Mouse (Mus musculus): ENCODE measurements around the gene Nsun2. TPM values are rescaled to one million over a fixed set of nuclear protein-coding genes. Genes with fewer than 3 reads are reported as not detected.

Nsun2 gene
- polyA plus RNA-seq, 1 experiment from 2014 or later = 159 TPM

GRCm38 (mm10) chr13:69672565-69672964 lies 139.0 kb downstream of the Nsun2 start:
- no peaks in the 10 kb centered on the region for H3K9me3 ChIP-seq (replicated peaks; ENCODE audit: control insufficient read depth, low read length)
- WGBS = 87% methylated on average over 10 of the region's 10 CpGs
- H3K4me1 ChIP-seq (ENCODE audit: control insufficient read depth, insufficient read depth, low read length) = no peaks in the 10 kb centered on the region
- ATAC-seq (replicated peaks; ENCODE audit: insufficient number of reproducible peaks, low FRiP score, low TSS enrichment, low read depth) (no peak), DNase-seq (ENCODE audit: low spot score) (no peak)
- no peaks in the 10 kb centered on the region for H3K27me3 ChIP-seq (ENCODE audit: control insufficient read depth, insufficient read depth, low read length)
- H3K36me3 ChIP-seq (replicated peaks; ENCODE audit: control insufficient read depth, insufficient read depth, low read depth, low read length) = no peaks in the 10 kb centered on the region
- no peak overlapping the region for H3K27ac ChIP-seq (replicated peaks; ENCODE audit: low read depth, low read length)
- no peak overlapping the region for H3K9ac ChIP-seq (replicated peaks; ENCODE audit: low read length)
- H3K4me3 ChIP-seq (ENCODE audit: low read depth, low read length) = no peak overlapping the region
- H3K4me2 ChIP-seq (ENCODE audit: low read depth, low read length) = no peak overlapping the region

DNA sequence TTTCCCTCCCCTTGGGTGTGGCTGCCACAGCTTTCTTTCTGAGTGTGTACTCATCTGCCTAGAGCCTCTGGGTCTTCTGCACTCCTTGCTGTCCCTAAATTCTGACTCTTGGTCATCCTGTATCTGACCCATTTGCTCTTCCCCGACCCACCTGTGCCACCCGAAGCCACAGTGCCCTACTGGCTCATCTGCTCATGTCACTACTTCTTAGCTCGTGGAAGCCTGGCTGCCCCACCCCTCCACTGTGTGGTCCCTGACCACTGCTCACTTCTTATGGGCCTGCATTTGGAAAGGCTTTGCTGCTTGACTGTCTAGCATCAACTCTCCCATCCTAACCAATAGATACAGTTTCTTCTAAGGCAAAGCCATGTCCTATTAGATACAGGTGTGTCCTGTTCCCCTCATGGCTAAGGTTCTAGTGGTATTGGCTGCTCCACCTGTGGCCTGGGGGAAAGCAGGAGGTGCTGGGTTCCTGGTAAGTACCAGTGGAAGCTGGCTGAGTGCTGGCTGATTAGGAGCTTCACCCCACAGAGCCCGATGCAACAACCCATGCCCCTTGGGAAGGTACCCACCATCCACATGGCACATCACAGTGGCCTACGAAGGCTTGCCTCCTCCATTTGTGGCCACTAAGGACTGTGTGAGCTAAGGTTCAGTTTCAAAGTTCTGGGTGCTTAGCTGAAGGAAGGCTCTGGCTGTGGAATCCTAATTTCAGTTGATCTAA lies 139.8 kb downstream of the Nsun2 start:
- Histone ChIP-seq H3K27me3 (ENCODE audit: control insufficient read depth, insufficient read depth, low read length) (no peaks in the 10 kb centered on the region), H3K9me3 (replicated peaks; ENCODE audit: control insufficient read depth, low read length) (no peaks in the 10 kb centered on the region), H3K4me2 (ENCODE audit: low read depth, low read length) (no peak overlapping the region), H3K4me3 (ENCODE audit: low read depth, low read length) (no peak overlapping the region), H3K27ac (replicated peaks; ENCODE audit: low read depth, low read length) (no peak overlapping the region), H3K9ac (replicated peaks; ENCODE audit: low read length) (no peak overlapping the region), H3K4me1 (ENCODE audit: control insufficient read depth, insufficient read depth, low read length) (no peaks in the 10 kb centered on the region), H3K36me3 (replicated peaks; ENCODE audit: control insufficient read depth, insufficient read depth, low read depth, low read length) (no peaks in the 10 kb centered on the region)
- ATAC-seq (replicated peaks; ENCODE audit: insufficient number of reproducible peaks, low FRiP score, low TSS enrichment, low read depth) = no peak
- WGBS = 87% methylated on average over 5 of the region's 5 CpGs
- no peak for DNase-seq (ENCODE audit: low spot score)

GRCm38 (mm10) chr13:69673921-69674618 lies 140.5 kb downstream of the Nsun2 start:
- H3K9me3 ChIP-seq (replicated peaks; ENCODE audit: control insufficient read depth, low read length) = no peaks in the 10 kb centered on the region
- no peak overlapping the region for H3K27ac ChIP-seq (replicated peaks; ENCODE audit: low read depth, low read length)
- H3K4me2 ChIP-seq (ENCODE audit: low read depth, low read length) = no peak overlapping the region
- no peaks in the 10 kb centered on the region for H3K4me1 ChIP-seq (ENCODE audit: control insufficient read depth, insufficient read depth, low read length)
- WGBS = 56% methylated on average over 10 of the region's 10 CpGs
- no peak overlapping the region for H3K4me3 ChIP-seq (ENCODE audit: low read depth, low read length)
- DNase-seq (ENCODE audit: low spot score) (peak; percentile 21), ATAC-seq (replicated peaks; ENCODE audit: insufficient number of reproducible peaks, low FRiP score, low TSS enrichment, low read depth) (no peak)
- no peak overlapping the region for H3K9ac ChIP-seq (replicated peaks; ENCODE audit: low read length)
- H3K27me3 ChIP-seq (ENCODE audit: control insufficient read depth, insufficient read depth, low read length) = no peaks in the 10 kb centered on the region
- H3K36me3 ChIP-seq (replicated peaks; ENCODE audit: control insufficient read depth, insufficient read depth, low read depth, low read length) = no peaks in the 10 kb centered on the region

Other genes with a start within 250 kb of the Nsun2 start
- gene Tent4a, start 871 bp downstream of the Nsun2 start, polyA plus RNA-seq (2014; fragmentation: Nextera tagmentation; extraction: Ambion mirVana) = 6.6 and 7.1 TPM in 2 replicates
- gene Srd5a1, start 77.7 kb downstream of the Nsun2 start, polyA plus RNA-seq (2014; fragmentation: Nextera tagmentation; extraction: Ambion mirVana) = 20.8 and 21.5 TPM in 2 replicates
- gene Ube2ql1, start 206.1 kb downstream of the Nsun2 start, polyA plus RNA-seq (2014; fragmentation: Nextera tagmentation; extraction: Ambion mirVana) = 2.6 and 3.2 TPM in 2 replicates